Mouse (Mus musculus) cerebellum, postnatal 14 days (tissue): ENCODE data around the gene Gm38394.

ENCODE experiments used
- DNase-seq, 2 experiments: peaks; one replicate each; pipeline ENCODE4 v3.0.0; 2021; ENCODE audit warnings: mixed read lengths in 2 of 2

Gm38394 gene

GRCm38 (mm10) chr1:133662941-133663340 is 1.8 kb upstream of the Gm38394 start:
- DNase-seq, result no peak

GRCm38 (mm10) chr1:133660466-133661202 is 484 bp downstream of the Gm38394 start, which contains the start of gene Zbed6:
Zbed6 (minus strand) TSS chr1:133660885.
- peak; percentile 73 to 88 for DNase-seq

GRCm38 (mm10) chr1:133658878-133659277 is 2.2 kb downstream of the Gm38394 start:
- peak; percentile 20 to 29 for DNase-seq

GRCm38 (mm10) chr1:133656811-133657210 is 4.3 kb downstream of the Gm38394 start:
- no peak for DNase-seq

GRCm38 (mm10) chr1:133653033-133653432 is 8.1 kb downstream of the Gm38394 start:
- DNase-seq, result no peak

- DNase-seq, result no peak
These were observed 10.6 kb downstream of the Gm38394 start for GRCm38 (mm10) chr1:133650288-133651055.

- no peak for DNase-seq
These were observed 15.5 kb downstream of the Gm38394 start for GRCm38 (mm10) chr1:133645652-133646051.

- DNase-seq, result no peak
These were observed 20.0 kb downstream of the Gm38394 start for GRCm38 (mm10) chr1:133641163-133641562.

- DNase-seq, result no peak
These were observed 22.6 kb downstream of the Gm38394 start for GRCm38 (mm10) chr1:133638517-133638916.

- DNase-seq, result no peak
These were observed 28.9 kb downstream of the Gm38394 start for GRCm38 (mm10) chr1:133632168-133632567.

- DNase-seq, result peak in 1 of 2 experiments; percentile 44
These were observed 36.1 kb downstream of the Gm38394 start for GRCm38 (mm10) chr1:133625052-133625451.

GRCm38 (mm10) chr1:133618311-133618710 is 42.8 kb downstream of the Gm38394 start:
- DNase-seq, result no peak

- no peak for DNase-seq
These were observed 43.2 kb downstream of the Gm38394 start for GRCm38 (mm10) chr1:133617908-133618307.

- no peak for DNase-seq
These were observed 47.3 kb downstream of the Gm38394 start for GRCm38 (mm10) chr1:133613817-133614216.

- no peak for DNase-seq
These were observed 49.7 kb downstream of the Gm38394 start for GRCm38 (mm10) chr1:133611436-133611835.

GRCm38 (mm10) chr1:133610601-133611000 is 50.5 kb downstream of the Gm38394 start:
- DNase-seq, result no peak

GRCm38 (mm10) chr1:133609771-133610502 is 51.2 kb downstream of the Gm38394 start, which contains the start of gene Snrpe:
Snrpe (minus strand) TSS chr1:133610291.
- DNase-seq, result peak; percentile 98 to 99

- DNase-seq, result no peak
These were observed 57.9 kb downstream of the Gm38394 start for GRCm38 (mm10) chr1:133603174-133603573.

- peak; percentile 63 to 67 for DNase-seq
These were observed 64.7 kb downstream of the Gm38394 start for GRCm38 (mm10) chr1:133596298-133597007.

GRCm38 (mm10) chr1:133585995-133586537 is 75.1 kb downstream of the Gm38394 start:
- no peak for DNase-seq

GRCm38 (mm10) chr1:133571293-133571692 is 89.8 kb downstream of the Gm38394 start:
- DNase-seq, result no peak
